Mouse (Mus musculus): ENCODE results near the gene Skp2. TPM values are rescaled to one million over a fixed set of nuclear protein-coding genes. Genes with fewer than 3 reads are reported as not detected.

The Skp2 gene
- total RNA-seq (2015) (17.1 and 17.5 TPM in 2 replicates), total RNA-seq (2017) (16.4 and 17.7 TPM in 2 replicates)

DNA sequence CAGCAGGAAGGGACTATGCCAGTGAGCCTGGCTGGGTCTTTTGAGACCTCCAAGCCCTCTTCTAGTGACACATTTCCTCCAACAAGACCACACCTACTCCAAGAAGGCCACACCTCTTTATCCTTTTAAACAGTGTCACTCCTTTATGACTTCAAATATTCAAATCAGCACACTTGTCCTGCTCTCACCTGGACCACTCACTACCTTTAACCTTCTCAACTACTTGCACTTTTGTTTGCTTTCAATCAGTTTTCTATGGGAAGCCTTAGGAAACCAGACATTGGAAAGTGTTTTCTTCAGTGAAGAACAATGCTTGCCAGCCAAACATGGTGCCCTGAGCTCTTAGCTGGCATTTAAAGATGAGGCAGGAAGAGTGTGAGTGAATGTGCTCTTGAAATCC, at the start of gene Skp2:
TSS of gene Skp2 (minus strand) at position 101 of the 400 bp plus-strand sequence.
- ATAC-seq (ENCODE audit: poor library complexity, severe bottlenecking) = no peak

DNA sequence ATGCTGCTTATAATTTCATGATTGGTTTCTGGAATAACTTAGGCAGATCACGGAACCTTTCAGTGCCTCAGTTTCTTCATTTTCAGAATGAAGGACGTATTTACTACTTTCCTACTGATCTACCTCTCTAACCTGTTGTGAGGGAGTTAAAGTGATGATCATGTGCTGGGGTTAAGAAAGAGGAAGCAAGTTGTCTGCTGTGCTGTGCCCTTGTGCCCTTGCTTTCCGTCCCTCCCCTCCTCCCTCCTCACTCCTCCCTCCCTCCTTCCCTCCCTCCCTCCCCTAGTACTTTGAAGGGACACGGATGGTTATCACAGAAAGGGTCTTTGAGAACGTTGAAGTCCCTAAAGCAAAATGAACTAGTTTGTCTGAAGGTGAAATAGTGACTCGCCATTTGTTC, 43.2 kb upstream of the Skp2 start:
- ATAC-seq (ENCODE audit: poor library complexity, severe bottlenecking) = 0 out of 2 replicates have a peak, but pooled peaks have one; percentile 40

DNA sequence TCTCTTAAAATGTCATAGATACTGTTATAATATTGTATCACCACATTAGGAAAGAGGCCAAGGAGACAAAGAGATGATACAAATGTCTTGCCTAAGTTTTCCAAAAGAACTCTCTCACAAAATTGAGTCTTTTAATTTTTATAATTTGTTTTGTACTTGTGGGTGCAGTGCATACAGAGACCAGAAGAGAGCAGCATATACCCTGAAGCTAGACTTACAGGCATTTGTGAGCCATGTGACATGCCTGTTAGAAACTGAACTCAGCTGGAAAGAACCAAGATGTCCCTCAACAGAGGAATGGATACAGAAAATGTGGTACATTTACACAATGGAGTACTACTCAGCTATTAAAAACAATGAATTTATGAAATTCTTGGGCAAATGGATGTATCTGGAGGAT, 37.5 kb upstream of the Skp2 start:
- ATAC-seq (ENCODE audit: poor library complexity, severe bottlenecking) = peak; percentile 49; the same call in 1 of the 2 replicates

DNA sequence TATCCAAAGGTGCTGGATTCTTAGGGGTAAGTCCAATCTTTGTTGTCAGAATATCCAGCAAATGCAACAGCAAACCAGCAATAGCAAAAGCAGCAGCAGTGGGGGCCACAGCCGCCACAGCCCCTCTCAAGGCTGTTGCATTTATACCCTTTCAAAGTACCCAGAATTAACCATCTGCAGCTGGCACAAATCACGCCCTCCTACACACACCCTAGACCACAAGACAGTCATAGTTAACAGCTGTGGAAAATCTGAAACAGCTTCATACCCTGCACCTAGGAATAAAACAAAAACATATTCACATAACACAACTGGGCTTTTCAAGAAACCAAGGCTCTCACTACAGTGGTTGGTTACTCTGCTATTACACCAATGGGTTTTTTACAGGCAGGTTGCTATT, 34.6 kb upstream of the Skp2 start:
- ATAC-seq (ENCODE audit: poor library complexity, severe bottlenecking) = no peak

DNA sequence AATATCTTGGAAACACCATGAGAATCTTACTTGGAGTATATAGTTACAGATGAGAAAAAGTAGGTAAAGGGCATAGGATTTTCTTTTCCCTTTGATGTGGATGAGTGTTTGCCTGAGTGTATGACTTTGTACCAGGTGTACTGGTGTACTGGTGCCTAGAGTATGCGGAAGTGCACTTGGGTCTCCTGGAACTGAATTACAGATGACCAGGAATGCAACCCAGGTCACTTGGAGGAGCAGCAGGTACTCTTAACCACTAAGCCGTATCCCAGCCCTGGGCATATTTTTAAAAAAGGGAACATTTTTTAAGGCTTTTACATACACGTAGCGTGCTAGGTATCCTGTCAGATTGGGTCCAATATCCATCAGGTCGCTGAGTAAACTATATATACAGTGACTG, 28.8 kb upstream of the Skp2 start:
- ATAC-seq (ENCODE audit: poor library complexity, severe bottlenecking) = no peak

DNA sequence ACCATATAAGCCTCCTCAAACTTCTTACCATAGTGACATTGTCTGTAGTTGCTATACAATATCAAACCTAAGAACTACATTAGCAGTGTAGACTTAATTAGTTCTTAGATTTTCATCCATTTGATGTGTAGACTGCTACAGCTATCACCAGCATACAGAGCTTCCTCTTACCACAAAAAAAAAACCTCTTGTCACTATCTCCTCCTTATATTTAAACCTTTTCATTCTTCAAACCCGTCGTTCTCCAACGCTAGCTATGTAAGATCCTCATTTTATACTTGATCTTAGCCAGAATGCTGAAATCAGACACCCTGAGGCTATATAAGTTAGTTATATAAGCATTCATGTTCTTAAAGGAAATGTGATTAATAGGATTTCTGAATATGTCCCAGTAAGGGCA, 21.8 kb upstream of the Skp2 start:
- no peak for ATAC-seq (ENCODE audit: poor library complexity, severe bottlenecking)

DNA sequence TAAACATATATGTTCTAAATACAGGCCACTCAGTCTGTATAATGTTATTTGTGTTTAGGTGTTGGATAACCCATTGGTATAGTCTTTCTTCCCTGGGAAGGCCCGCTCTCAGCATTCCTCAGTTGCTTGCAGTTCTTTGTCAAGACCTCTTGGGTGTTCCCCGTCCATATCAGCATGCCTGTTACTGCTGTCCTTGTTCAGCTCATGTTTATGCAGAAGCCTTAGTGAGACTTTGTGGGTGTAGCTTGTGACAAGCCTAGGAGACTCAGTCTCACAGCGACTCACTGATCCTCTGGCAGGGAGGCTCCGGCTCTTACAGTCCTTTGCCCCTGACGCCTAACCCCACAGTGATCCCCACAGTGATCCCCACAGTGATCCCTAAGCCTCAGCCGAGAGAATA, 8.9 kb upstream of the Skp2 start:
- ATAC-seq (ENCODE audit: poor library complexity, severe bottlenecking) = no peak

DNA sequence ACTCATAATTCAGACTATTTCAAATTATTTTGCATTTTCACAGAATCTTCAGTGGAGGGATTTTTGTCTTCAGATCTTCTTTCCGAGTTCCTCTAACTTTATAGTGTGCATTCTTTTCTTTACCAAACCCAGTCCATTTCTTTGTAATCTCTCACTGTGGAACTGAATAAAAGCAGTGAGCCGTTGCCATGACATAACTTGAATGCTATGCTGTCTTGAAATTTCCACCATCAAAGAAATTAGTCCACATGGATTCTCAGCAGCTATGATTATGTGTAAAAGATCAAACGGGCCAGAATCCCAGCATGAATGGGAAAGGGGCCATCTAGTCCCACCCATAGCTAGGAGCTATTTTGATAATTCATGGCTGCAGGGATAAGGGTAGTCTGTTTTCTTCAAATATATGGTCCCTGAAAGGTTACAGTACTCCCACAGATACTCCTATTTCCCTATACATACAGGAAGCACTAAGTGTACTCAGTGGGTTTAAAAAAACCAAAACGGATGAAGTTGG, 7.4 kb upstream of the Skp2 start:
- no peak for ATAC-seq (ENCODE audit: poor library complexity, severe bottlenecking)

DNA sequence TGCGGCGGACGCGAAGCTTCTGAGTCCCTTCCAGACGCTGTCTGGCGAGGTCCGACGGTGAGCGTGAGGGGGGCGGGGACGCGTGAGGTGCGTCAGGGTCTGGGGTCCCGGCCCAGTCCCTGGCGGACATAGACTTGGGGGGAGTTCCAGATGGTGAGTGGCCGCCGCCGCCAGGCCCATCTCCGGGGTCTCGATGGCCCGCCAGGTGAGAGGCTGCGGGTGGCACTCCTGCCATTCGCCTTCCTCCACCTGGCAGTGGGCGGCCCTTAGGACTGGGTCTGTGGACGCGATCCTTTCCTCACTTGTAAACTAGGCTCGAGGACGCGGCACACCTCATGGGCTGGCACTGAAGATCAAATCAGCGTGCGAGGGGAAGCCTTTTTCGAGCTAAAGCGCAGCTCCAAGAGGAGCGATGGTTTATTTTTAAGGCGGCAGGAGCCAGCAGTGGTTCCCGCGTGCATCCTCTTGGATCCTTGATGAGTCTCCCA, 14.5 kb downstream of the Skp2 start:
- ATAC-seq (ENCODE audit: poor library complexity, severe bottlenecking) = peak; percentile 24

DNA sequence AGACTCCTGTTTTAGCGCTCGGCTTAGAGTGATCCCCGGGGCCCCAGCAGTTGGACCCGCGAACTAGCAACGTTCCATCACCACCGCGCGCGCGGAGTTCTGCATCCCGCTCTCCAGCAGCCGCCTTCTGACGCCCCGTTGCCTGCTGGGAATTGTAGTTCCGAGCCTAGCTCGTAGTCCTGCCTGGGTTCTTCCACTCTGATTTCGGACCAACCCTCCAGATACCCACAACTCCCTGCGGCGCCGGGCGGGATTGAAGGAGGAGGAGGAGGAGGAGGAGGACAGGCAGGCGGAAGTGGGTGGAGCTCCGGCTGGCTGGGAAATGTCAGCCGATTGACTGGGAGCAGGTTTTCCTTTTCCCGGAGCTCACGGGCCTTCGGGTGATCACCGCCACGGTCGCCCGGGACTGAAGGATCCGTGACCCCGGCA, 15.0 kb downstream of the Skp2 start, which contains the start of gene Lmbrd2:
TSS of gene Lmbrd2 (plus strand) at position 299 of the 429 bp plus-strand sequence.
- peak; percentile 98 for ATAC-seq (ENCODE audit: poor library complexity, severe bottlenecking)

DNA sequence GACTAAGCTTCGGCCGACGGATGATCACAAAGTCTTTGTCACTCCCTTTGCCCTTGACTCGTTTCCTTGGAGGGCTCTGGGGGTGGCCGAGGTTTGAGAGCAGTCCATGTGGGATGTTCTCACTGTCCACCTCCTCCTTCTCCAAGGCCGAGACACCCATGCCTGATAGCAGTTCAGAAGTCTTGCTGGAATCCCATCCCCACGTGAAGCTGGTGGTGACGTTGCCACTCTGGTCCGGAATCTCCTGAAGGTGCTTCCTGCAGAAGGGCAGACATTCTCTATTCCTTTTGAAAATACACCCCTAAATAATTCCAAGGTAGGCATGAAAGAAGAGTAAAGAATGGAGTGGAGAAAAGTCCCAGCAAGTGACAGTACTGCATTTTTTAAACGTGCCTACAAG, 15.8 kb downstream of the Skp2 start:
- no peak for ATAC-seq (ENCODE audit: poor library complexity, severe bottlenecking)

DNA sequence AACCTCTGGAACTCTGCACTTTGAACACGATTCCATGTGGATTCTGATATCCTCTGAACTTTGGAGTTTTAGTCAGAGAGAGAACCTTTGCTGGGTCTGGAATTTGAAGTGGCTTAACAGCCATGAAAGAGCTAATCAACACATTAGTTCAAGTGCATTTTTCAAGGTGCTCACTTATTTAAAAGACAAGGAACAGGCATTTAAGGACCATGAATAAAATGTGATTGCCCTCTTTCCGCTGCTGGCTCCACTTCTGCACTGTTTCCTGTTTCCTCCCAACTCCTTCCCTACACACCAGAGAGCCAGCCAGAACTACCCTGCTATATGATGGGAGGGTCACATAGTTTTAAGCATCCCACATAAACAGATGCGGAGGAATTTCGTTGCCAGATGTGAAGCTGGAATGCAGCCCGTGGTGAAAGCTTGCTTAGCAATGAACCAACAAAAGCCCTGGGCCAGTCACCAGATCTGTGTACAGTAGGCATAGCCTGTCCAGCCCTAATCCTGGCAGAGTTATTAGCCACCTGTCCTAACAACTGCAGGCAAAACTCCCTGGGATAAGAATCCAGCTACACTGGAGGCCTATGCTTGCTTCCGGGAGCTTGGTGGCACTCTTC, 20.2 kb downstream of the Skp2 start:
- ATAC-seq (ENCODE audit: poor library complexity, severe bottlenecking) = no peak

DNA sequence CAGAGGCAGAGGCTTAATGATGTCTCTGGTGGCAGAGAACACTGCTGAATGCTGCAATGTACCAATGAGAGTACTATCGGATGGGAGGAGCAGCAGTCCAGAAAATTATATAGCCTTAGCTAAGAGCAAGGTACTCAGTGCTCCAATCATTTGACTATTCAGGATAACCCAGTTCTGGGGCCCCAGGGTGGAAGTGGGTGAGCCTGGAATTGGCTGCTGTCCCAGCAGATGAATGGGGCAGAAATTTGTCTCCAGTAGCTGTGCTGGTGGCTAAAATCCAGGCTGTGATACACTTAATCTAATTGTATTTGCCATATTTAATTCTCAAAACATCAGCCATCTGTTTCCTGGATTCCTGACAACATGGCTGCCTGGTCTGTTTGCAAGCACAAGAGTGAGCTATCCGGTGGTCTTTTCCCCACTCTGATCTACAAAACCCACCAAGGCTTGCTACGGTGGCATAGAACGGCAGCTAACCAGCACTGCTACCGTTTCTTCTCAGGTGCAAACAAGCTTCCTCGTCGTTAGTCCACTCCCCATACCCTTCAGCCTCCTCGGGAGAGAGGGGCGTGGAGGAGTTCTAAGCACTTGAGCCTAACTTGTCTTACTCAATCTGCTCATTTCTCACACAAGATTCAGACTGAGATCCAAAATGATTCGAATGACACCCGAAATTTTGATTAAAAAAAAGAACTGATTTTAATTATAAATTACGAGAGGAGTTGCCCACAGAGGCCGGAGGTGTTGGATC, 22.4 kb downstream of the Skp2 start:
- no peak for ATAC-seq (ENCODE audit: poor library complexity, severe bottlenecking)

DNA sequence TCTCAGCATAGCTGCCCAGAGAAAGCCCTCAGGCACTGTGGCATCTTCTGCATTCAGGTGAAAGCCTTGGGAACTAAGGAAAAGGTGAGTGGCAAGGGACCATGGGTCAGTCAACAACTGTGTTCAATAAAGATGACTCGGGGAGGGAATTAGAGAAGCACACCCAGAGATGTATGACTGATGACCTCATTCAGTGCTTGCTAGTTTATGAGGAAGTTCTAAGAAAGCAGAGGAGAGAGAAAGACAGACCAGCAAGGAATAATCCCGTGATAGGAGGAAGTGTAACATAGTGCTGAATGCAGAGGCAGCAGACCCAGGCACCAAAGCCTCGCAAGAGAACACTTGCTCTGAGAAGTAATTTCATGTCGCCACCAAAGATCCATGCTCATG, 23.7 kb downstream of the Skp2 start:
- ATAC-seq (ENCODE audit: poor library complexity, severe bottlenecking) = peak; percentile 95

DNA sequence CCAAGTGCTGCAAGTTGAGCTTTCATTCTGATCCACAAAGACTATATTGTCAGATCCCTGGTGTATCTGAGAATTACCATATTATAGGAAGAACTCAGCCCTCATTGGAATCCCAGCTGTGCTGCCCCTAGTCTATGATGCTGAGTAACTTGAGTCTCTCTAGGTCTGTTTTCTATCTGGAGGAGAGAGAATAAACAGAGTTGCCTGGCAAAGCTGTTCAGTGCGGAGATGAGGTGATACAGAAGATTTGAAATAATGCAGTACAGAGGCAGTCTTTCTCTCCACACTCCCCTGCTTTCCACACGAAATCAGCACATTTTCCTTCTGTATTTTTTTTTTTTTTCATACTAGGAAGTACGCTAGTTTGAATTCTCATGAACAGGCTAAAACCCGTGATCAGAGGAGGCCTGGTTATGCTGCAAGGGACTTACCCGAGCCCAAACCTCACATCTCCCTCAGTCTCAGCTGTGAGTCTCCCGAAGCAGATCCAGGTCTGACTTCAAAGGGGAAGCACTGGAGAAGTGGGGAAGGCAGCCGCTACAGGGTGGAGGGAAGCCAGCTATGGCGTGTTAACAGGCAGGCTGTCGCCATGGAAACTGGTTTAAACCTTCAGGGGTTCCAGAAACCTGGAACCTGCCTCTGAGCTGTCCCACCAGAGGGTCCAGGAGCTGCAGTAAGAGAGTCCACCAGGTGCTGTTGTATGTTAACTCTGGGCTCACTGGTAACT, 24.3 kb downstream of the Skp2 start:
- ATAC-seq (ENCODE audit: poor library complexity, severe bottlenecking) = peak; percentile 29

DNA sequence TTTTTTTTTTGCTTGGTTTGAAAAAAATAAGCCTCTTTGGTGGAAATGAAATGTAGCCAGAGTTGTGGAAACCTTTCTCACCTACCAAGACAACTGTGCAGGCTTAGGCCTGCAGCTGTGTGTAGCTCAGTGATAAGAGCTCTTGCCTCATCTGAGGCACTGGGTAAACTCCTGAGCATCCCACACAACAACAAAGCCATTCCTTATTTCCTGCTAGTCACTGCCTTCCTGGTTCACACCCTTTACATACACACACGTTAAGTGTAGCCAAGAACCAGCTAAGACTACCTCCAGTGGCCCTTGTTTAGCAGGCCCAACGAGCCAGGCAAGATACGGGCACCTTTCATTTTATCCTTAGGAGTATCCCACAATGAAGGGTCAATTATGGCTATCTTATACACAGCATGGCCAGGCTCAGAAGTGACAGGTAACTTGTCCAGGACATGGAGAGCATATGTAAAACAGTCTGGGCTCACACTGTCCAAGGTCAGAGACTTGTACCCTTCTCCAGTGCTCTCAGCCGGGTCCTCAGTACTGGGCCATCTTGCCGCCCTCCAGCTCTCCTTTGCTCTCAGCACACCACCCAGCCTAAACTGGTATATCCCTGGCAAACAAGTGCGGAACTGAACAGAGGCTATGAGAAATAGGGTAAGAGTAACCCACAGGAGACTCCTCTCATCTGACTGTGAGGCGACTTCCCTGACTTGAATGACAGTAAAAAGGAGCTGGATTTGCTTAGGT, 28.0 kb downstream of the Skp2 start:
- ATAC-seq (ENCODE audit: poor library complexity, severe bottlenecking) = no peak

DNA sequence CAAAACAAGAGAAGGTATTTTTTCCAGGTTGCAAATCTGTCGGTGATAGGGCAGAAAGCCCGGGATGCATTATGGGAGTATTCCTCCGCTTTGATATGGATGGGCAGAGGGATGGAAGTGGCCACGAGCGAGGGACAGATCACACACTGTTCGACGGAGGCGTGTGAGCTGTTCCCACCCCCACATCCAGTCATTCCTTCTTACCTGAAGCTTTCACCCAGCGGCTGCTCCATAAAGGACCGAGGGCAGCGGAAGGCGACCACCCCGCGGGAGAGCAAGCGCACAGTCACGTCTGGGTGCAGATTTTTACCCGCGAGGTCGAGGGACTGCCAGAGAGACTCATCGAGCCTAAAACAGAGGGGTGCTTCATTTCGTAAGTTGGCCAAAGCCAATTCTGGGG, 30.4 kb downstream of the Skp2 start:
- ATAC-seq (ENCODE audit: poor library complexity, severe bottlenecking) = no peak

DNA sequence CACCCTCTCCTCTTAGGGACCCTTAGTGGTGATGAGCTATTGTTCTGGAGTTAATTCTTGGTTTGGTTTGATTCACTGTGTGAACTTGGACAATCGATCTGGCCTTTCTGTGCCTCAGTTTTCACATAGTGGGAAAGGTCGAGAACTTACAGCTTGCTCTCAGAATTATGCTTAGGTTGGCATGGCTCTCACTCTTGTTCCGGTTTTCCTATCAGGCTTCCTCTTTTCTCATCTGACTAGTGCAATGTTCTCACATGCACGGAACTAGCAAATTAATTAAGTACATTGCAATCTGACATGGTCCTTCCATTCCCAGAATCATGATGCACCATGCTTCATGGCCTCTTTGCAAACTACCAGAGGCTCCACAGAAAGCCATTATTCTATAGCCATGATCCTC, 32.2 kb downstream of the Skp2 start:
- ATAC-seq (ENCODE audit: poor library complexity, severe bottlenecking) = peak; percentile 83

DNA sequence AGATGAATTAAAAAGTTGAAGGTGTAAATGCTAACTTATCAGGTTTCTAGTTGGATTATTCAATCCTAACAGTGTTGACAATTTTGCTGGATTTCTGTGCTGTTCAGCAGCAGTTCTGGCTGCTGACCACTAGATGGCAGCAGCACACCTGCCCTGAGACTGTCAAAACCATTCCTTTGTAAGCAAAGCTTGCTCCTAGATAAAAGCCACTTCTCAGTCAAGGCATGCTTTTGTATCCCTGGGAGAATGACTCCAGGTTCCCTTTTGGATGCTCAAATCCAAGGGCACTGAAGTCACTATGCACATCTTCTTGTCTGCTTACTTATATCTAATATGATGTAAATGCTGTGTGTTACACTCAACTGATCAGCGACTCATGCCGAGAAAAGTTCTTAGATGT, 35.1 kb downstream of the Skp2 start:
- ATAC-seq (ENCODE audit: poor library complexity, severe bottlenecking) = peak; percentile 82

DNA sequence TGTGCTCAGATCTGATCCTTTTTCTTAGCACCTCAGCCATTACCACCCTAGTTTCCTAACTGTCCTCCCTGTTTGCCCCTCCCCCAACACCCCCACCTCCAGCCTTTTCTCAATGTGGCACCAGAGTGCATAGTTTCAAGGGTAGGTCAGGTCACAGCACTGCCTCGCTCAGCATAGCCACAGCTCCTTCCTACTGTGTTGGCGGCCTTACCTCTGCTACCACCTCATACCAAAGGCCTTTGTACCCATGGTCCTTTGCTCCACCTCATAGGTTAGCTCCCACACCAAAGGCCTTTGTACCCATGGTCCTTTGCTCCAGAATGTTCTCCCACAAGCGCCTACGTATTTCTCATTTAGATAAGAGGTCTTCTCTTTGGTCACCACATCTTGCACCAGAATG, 36.4 kb downstream of the Skp2 start:
- no peak for ATAC-seq (ENCODE audit: poor library complexity, severe bottlenecking)

DNA sequence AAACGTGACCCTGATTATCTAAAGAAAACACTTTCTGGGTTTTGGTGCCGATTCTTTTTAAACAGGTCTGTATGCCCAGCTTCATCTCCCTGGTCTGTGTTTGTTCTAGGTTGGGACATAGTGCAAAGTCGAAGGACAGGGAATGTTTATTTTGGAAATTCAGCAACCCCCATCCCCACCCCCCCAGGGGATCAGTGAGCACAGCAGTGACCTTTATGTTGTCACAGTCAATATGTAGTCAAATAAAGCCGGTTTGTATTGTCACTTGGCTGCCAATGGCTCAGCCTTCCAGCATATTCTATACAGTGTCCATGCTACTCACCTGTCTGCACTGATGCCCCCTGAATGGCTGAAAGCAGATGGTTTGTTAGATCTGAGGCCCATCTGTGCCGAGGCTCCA, 40.6 kb downstream of the Skp2 start:
- ATAC-seq (ENCODE audit: poor library complexity, severe bottlenecking) = no peak
